Mouse (Mus musculus): ENCODE results near the gene Spo11.

DNA sequence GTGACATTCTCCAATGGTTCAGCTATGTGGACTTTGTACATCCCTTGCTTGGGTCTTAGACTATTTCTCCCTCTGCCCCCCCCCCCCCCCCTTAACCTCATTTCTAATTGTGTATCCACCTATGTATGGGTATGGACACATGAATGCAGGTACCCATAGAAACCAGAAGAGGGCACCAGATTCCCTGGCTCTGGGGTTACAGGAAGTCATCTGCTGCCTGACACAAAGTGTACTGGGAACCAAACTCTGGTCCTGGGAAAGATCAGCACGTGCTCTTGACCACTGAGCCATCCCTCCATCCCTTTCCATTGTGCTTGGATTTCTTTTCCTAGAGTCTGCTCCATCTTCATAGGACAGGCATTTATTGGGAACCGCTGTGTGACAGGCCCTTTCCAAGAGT lies 25.5 kb upstream of the Spo11 start:
- TF ChIP-seq CTCF (IDR thresholded peaks at IDR 0.05; ENCODE audit: control insufficient read depth, insufficient read depth, insufficient read length) (no peak), USF1 (IDR thresholded peaks at IDR 0.05; ENCODE audit: low read depth) (no peak), FOSL1 (IDR thresholded peaks at IDR 0.05; ENCODE audit: insufficient read depth, low read length, poor library complexity, severe bottlenecking) (no peak), MYOD1 (IDR thresholded peaks at IDR 0.05; ENCODE audit: control insufficient read depth, insufficient read length, low read depth) (no peak), MAX (IDR thresholded peaks at IDR 0.05) (no peak)

Data from C2C12 (cell line).